7 mouse cellular contexts compared by ENCODE assay signal in the genomic region with DNA sequence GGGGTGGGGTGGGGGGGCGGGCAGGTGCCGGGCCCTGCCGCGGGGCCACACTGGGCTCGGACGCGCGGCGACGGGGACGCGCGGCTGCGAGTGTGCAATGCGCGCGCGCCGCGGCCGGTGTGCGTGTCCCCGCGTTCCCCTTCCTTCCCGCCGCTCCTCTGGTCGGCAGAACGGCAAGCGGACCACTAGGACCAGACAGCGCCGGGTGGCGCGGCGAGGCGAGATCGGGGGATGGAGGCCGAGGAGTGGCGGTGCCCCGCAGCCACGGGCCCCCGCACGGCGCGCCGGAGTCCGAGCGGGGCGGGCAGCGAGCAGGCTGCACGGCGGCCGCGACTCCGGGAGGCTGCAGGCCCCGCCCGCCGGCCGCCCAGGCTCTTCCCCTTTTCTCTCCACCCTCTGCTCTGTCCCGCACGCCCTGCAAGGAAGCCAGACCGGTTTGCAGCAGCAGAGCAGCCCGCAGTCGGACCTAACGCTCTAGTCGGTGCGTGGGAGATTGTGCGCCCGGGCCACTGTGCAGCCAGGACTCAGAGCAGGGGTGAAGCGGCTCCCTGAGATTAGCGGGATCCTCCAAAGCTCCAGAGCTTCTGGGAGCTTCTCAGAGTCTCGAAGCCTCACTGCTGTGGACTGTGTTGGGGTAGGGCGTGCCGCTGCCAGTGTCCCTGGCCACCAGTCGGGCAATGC. TPM values are rescaled to one million over a fixed set of nuclear protein-coding genes. Genes with fewer than 3 reads are reported as not detected.
DNase-seq lines count a peak whose midpoint lies in the region; ATAC-seq and TF ChIP-seq lines count a peak whose summit lies in the region.

No protein-coding gene starts in this region.

- H3K9ac ChIP-seq in embryonic facial prominence, embryonic 14.5 days (ENCODE audit: low read depth, low read length): peak overlapping the region; percentile 78
- peak overlapping the region; percentile 77 for H3K9ac ChIP-seq in kidney, embryonic 14.5 days (ENCODE audit: low read depth, low read length)
- H3K9ac ChIP-seq in liver, adult 2 months (ENCODE audit: low read depth, low read length): peak overlapping the region; percentile 71

- no peak for TF ChIP-seq CTCF in bone marrow, adult 2 months (IDR thresholded peaks at IDR 0.05; ENCODE audit: control insufficient read depth, insufficient read depth, low read length)
- no peak for TF ChIP-seq CTCF in liver, adult 2 months (IDR thresholded peaks at IDR 0.05; ENCODE audit: low read depth, low read length)

- no peaks in the 10 kb centered on the region for H3K9me3 ChIP-seq in embryonic facial prominence, embryonic 14.5 days (ENCODE audit: control insufficient read depth, low read length)
- no peaks in the 10 kb centered on the region for H3K9me3 ChIP-seq in heart, embryonic 10.5 days
- no peaks in the 10 kb centered on the region for H3K9me3 ChIP-seq in kidney, embryonic 14.5 days (ENCODE audit: control insufficient read depth, low read length)

- H3K4me1 ChIP-seq in bone marrow, adult 2 months (ENCODE audit: control insufficient read depth, insufficient read depth, low read length): peaks cover 2% of the 10 kb centered on the region
- peaks cover 20% of the 10 kb centered on the region for H3K4me1 ChIP-seq in embryonic facial prominence, embryonic 14.5 days (ENCODE audit: control insufficient read depth, insufficient read depth, low read length)
- H3K4me1 ChIP-seq in heart, embryonic 10.5 days: peaks cover 39% of the 10 kb centered on the region
- 0 out of 2 replicates have a peak, but pooled peaks cover 13% of the 10 kb centered on the region for H3K4me1 ChIP-seq in kidney, embryonic 14.5 days (ENCODE audit: control insufficient read depth, insufficient read depth, low read length)
- H3K4me1 ChIP-seq in liver, adult 2 months (ENCODE audit: control insufficient read depth, insufficient read depth, low read length): peaks cover 3% of the 10 kb centered on the region; the same call in 1 of the 2 replicates

- H3K4me2 ChIP-seq in embryonic facial prominence, embryonic 14.5 days (ENCODE audit: low read depth, low read length): peak overlapping the region; percentile 96
- H3K4me2 ChIP-seq in kidney, embryonic 14.5 days (replicated peaks; ENCODE audit: low read depth, low read length): peak overlapping the region; percentile 94

- no peaks in the 10 kb centered on the region for H3K79me2 ChIP-seq in liver, adult 2 months (ENCODE audit: control insufficient read depth, insufficient read depth, low read length)

- peak overlapping the region; percentile 79 for H3K4me3 ChIP-seq in bone marrow, adult 2 months (replicated peaks; ENCODE audit: control insufficient read depth, low read depth, low read length)
- peak overlapping the region; percentile 80 for H3K4me3 ChIP-seq in embryonic facial prominence, embryonic 14.5 days (ENCODE audit: low read depth, low read length)
- H3K4me3 ChIP-seq in heart, embryonic 10.5 days: peak overlapping the region; percentile 95
- peak overlapping the region; percentile 83 for H3K4me3 ChIP-seq in kidney, embryonic 14.5 days (ENCODE audit: low read length)
- H3K4me3 ChIP-seq in liver, adult 2 months (ENCODE audit: insufficient read depth, low read depth, low read length): peak overlapping the region; percentile 92; the same call in 1 of the 2 replicates

- peak; percentile 2; the same call in 1 of the 2 replicates for TF ChIP-seq POLR2A in bone marrow, adult 2 months (IDR thresholded peaks at IDR 0.05; ENCODE audit: borderline replicate concordance, control insufficient read depth, low read depth, low read length)
- TF ChIP-seq POLR2A in liver, adult 2 months (IDR thresholded peaks at IDR 0.05; ENCODE audit: extremely low read depth, insufficient read depth, low read length): no peak

- peak; percentile 88 for ATAC-seq in embryonic facial prominence, embryonic 14.5 days (ENCODE audit: low read depth)
- ATAC-seq in kidney, embryonic 14.5 days (ENCODE audit: low FRiP score, low TSS enrichment): peak; percentile 88
- ATAC-seq in monocyte, adult 5-6 weeks (replicated peaks; ENCODE audit: insufficient number of reproducible peaks, low FRiP score, low TSS enrichment, poor library complexity, severe bottlenecking): peak; percentile 66

- H3K27ac ChIP-seq in bone marrow, adult 2 months (ENCODE audit: control insufficient read depth, insufficient read depth, low read depth, low read length, poor library complexity): peak overlapping the region; percentile 94
- H3K27ac ChIP-seq in embryonic facial prominence, embryonic 14.5 days (replicated peaks; ENCODE audit: low read depth, low read length): no peak overlapping the region
- peak overlapping the region; percentile 97 for H3K27ac ChIP-seq in heart, embryonic 10.5 days
- peak overlapping the region; percentile 59; the same call in 1 of the 2 replicates for H3K27ac ChIP-seq in kidney, embryonic 14.5 days (ENCODE audit: low read depth, low read length)
- H3K27ac ChIP-seq in liver, adult 2 months (replicated peaks; ENCODE audit: insufficient read depth, low read depth, low read length): no peak overlapping the region

- peak; percentile 72 for DNase-seq in embryonic facial prominence, embryonic 14.5 days (ENCODE audit: low spot score)
- peak; percentile 91 for DNase-seq in heart, embryonic 10.5 days (ENCODE audit: low spot score)
- no peak for DNase-seq in liver, adult 2 months (ENCODE audit: extremely low read depth, low read depth, low spot score)
- DNase-seq in spleen, postnatal 36 days (ENCODE audit: low spot score in 2 of 2): peak; percentile 79 to 80

- H3K27me3 ChIP-seq in embryonic facial prominence, embryonic 14.5 days (replicated peaks; ENCODE audit: control insufficient read depth, insufficient read depth, low read length): peaks cover 33% of the 10 kb centered on the region
- no peaks in the 10 kb centered on the region for H3K27me3 ChIP-seq in heart, embryonic 10.5 days (ENCODE audit: insufficient read depth, poor library complexity, severe bottlenecking)
- no peaks in the 10 kb centered on the region; the same call in none of the 2 replicates for H3K27me3 ChIP-seq in kidney, embryonic 14.5 days (ENCODE audit: control insufficient read depth, insufficient read depth, low read length)
- peaks cover 20% of the 10 kb centered on the region for H3K27me3 ChIP-seq in liver, adult 2 months (ENCODE audit: control insufficient read depth, insufficient read depth, low read length)

- no peaks in the 10 kb centered on the region for H3K36me3 ChIP-seq in embryonic facial prominence, embryonic 14.5 days (ENCODE audit: control insufficient read depth, insufficient read depth, low read length)
- H3K36me3 ChIP-seq in heart, embryonic 10.5 days: no peaks in the 10 kb centered on the region
- H3K36me3 ChIP-seq in kidney, embryonic 14.5 days (ENCODE audit: control insufficient read depth, insufficient read depth, low read length): no peaks in the 10 kb centered on the region
- H3K36me3 ChIP-seq in liver, adult 2 months (ENCODE audit: control insufficient read depth, insufficient read depth, low read length): no peaks in the 10 kb centered on the region

- WGBS in bone marrow, adult 2 months: 1% methylated on average over 71 of the region's 74 CpGs
- WGBS in embryonic facial prominence, embryonic 14.5 days: 0% methylated on average over 16 of the region's 74 CpGs
- WGBS in heart, embryonic 10.5 days: under 1% methylated on average over 66 of the region's 74 CpGs
- under 1% methylated on average over 43 of the region's 74 CpGs for WGBS in kidney, embryonic 14.5 days
- under 1% methylated on average over 65 of the region's 74 CpGs for WGBS in liver, adult 2 months

RNA-seq across cellular contexts. Expression of a gene that starts 0.4 kb away (rescaled TPM):
- 10.4 and 16.2 TPM in 2 replicates for polyA plus RNA-seq in bone marrow, adult 2 months (2011; ENCODE audit: insufficient read depth, insufficient read length, low replicate concordance, missing spikeins)
- 0.89 and 1.6 TPM in 2 replicates for polyA plus RNA-seq in embryonic facial prominence, embryonic 14.5 days (2014; fragmentation: Nextera tagmentation; extraction: Ambion mirVana)
- 6.3 and 7.7 TPM in 2 replicates for polyA plus RNA-seq in heart, embryonic 10.5 days (2016; fragmentation: Nextera tagmentation; extraction: Ambion mirVana)
- 3.1 and 3.3 TPM in 2 replicates for polyA plus RNA-seq in kidney, embryonic 14.5 days (2014; fragmentation: Nextera tagmentation; extraction: Ambion mirVana)
- total RNA-seq in liver, adult 2 months (2014; rRNA removed): under 0.01 and 0.07 TPM in 2 replicates
- not detected in 2 replicates for polyA plus RNA-seq in liver, adult 2 months (2012; rRNA removed)
- total RNA-seq in monocyte, adult 5-6 weeks (2017): 1.5 to 5.6 TPM (median 3.0 TPM) in 3 replicates

Comparison
In these comparisons a context has a peak if more than half of its experiments do, and no peak if none do; other contexts are left out.
1. H3K27ac ChIP-seq: peak in bone marrow, adult 2 months (single experiment), heart, embryonic 10.5 days (single experiment) and kidney, embryonic 14.5 days (single experiment); none in embryonic facial prominence, embryonic 14.5 days (single experiment) and liver, adult 2 months (single experiment).
2. Peak in every context shown above with its lines, with median percentiles within 50 percentile points of each other: H3K4me3 ChIP-seq, ATAC-seq and H3K9ac ChIP-seq.